Mouse (Mus musculus): Measurements from ENCODE around the gene Ube3c. TPM values are rescaled to one million over a fixed set of nuclear protein-coding genes. Genes with fewer than 3 reads are reported as not detected.

Gene Ube3c
- total and polyA plus RNA-seq, 3 experiments, result 3.8 to 49.5 (median 35.8) TPM

DNA sequence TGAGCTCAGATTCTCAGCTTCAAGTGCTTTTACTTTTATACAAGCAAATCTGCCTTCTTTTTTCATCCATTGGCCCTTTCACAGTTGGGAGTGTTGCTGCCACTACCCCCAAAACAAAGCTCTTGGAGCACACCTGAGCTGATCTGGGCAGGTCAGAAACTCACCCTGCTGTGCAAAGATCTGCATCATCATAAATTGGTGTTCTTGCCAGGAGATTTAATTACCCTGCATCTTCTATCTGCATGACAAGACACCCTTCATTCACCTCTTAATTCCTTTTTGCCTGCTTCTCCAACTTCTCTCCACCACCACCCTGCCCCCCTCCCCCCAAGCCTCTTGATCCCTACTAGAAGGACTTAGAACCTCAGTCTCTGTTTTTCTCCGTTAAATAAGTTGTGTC lies 152.1 kb downstream of the Ube3c start:
- Histone ChIP-seq H3K9me3 (replicated peaks) (0 out of 2 replicates have a peak, but pooled peaks cover 4% of the 10 kb centered on the region), H3K4me1 (ENCODE audit: insufficient read depth, low read depth, low read length) (no peaks in the 10 kb centered on the region), H3K36me3 (replicated peaks) (no peaks in the 10 kb centered on the region), H3K4me3 (ENCODE audit: low read depth, low read length) (no peak overlapping the region), H3K27me3 (ENCODE audit: insufficient read depth, low read length) (peaks cover 26% of the 10 kb centered on the region)
- TF ChIP-seq GATA1 (IDR thresholded peaks at IDR 0.05; ENCODE audit: borderline replicate concordance, low read length) (no peak), POLR2AphosphoS5 (IDR thresholded peaks at IDR 0.05; ENCODE audit: insufficient replicate concordance, low read depth, low read length) (no peak), GATA2 (IDR thresholded peaks at IDR 0.05; ENCODE audit: borderline replicate concordance, low read depth, low read length) (no peak), TAL1 (conservative IDR thresholded peaks at IDR 0.05; ENCODE audit: low read depth, low read length) (no peak), CTCF (IDR thresholded peaks at IDR 0.05; ENCODE audit: low read depth, low read length) (no peak)
- no peak for DNase-seq (ENCODE audit: low spot score)
- no peak for ATAC-seq (ENCODE audit: extremely low read depth, insufficient number of reproducible peaks, low FRiP score, poor library complexity, severe bottlenecking)

DNA sequence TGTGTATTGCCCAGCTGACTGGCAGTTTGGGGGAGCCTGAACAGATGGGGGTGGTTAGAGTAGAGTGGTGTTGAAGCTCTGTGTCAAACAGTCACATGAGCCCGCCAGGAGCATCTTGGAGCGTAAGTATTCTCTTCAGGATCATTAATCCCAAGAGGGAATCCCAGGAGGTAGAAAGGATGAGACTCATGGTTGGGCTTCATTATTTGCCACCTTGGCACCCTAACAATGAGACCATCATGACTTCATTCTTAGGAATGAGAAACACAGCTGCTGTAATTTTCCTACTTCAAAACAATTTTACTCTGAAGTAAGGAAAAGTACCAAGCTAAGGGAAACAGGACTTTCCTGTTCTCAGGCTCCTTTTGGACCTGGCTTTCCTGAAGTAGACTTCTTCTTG lies 156.3 kb downstream of the Ube3c start:
- H3K4me1 ChIP-seq (ENCODE audit: insufficient read depth, low read depth, low read length), result no peaks in the 10 kb centered on the region
- ATAC-seq (ENCODE audit: extremely low read depth, insufficient number of reproducible peaks, low FRiP score, poor library complexity, severe bottlenecking) (no peak), DNase-seq (ENCODE audit: low spot score) (no peak)
- H3K27me3 ChIP-seq (ENCODE audit: insufficient read depth, low read length), result peaks cover 15% of the 10 kb centered on the region
- H3K36me3 ChIP-seq (replicated peaks), result no peaks in the 10 kb centered on the region
- H3K9me3 ChIP-seq (replicated peaks), result 0 out of 2 replicates have a peak, but pooled peaks cover 4% of the 10 kb centered on the region
- no peak overlapping the region for H3K4me3 ChIP-seq (ENCODE audit: low read depth, low read length)
- no peak for TF ChIP-seq POLR2AphosphoS5 (IDR thresholded peaks at IDR 0.05; ENCODE audit: insufficient replicate concordance, low read depth, low read length)
- TF ChIP-seq CTCF (IDR thresholded peaks at IDR 0.05; ENCODE audit: low read depth, low read length), result no peak
- no peak for TF ChIP-seq GATA1 (IDR thresholded peaks at IDR 0.05; ENCODE audit: borderline replicate concordance, low read length)
- no peak for TF ChIP-seq TAL1 (conservative IDR thresholded peaks at IDR 0.05; ENCODE audit: low read depth, low read length)
- no peak for TF ChIP-seq GATA2 (IDR thresholded peaks at IDR 0.05; ENCODE audit: borderline replicate concordance, low read depth, low read length)

Other genes starting within 250 kb of the Ube3c start
- gene Lmbr1, start 190.9 kb upstream of the Ube3c start, total RNA-seq (2014; fragmentation: Nextera tagmentation), result 10.0 and 10.5 TPM in 2 replicates
- gene Lmbr1, start 190.9 kb upstream of the Ube3c start, total RNA-seq (2017), result 10.0 TPM in 2 replicates
- gene Lmbr1, start 190.9 kb upstream of the Ube3c start, polyA plus RNA-seq (2012), result 1.7 and 2.4 TPM in 2 replicates
- gene Nom1, start 134.6 kb upstream of the Ube3c start, total RNA-seq (2014; fragmentation: Nextera tagmentation), result 26.2 and 26.6 TPM in 2 replicates
- 22.0 and 26.3 TPM in 2 replicates for gene Nom1, start 134.6 kb upstream of the Ube3c start, total RNA-seq (2017)
- 12.1 and 14.9 TPM in 2 replicates for gene Nom1, start 134.6 kb upstream of the Ube3c start, polyA plus RNA-seq (2012)
- not detected in 2 replicates for gene Mnx1, start 90.8 kb upstream of the Ube3c start, total RNA-seq (2014; fragmentation: Nextera tagmentation)
- 0.06 TPM in 1 of 2 replicates, not detected in the other for gene Mnx1, start 90.8 kb upstream of the Ube3c start, total RNA-seq (2017)
- not detected in 2 replicates for gene Mnx1, start 90.8 kb upstream of the Ube3c start, polyA plus RNA-seq (2012)
- gene Dnajb6, start 166.4 kb downstream of the Ube3c start, total RNA-seq (2014; fragmentation: Nextera tagmentation), result 108 and 137 TPM in 2 replicates
- gene Dnajb6, start 166.4 kb downstream of the Ube3c start, total RNA-seq (2017), result 135 and 147 TPM in 2 replicates
- 128 and 194 TPM in 2 replicates for gene Dnajb6, start 166.4 kb downstream of the Ube3c start, polyA plus RNA-seq (2012)
- 4.9 TPM in 1 of 2 replicates, not detected in the other for gene Gm5129, start 166.7 kb downstream of the Ube3c start, total RNA-seq (2014; fragmentation: Nextera tagmentation)
- gene Gm5129, start 166.7 kb downstream of the Ube3c start, total RNA-seq (2017), result 1.6 TPM in 1 of 2 replicates, not detected in the other
- 0.70 and 1.1 TPM in 2 replicates for gene Gm5129, start 166.7 kb downstream of the Ube3c start, polyA plus RNA-seq (2012)